Mouse (Mus musculus): ENCODE measurements around the gene Calhm5. TPM values are rescaled to one million over a fixed set of nuclear protein-coding genes. Genes with fewer than 3 reads are reported as not detected.
A peak's percentile ranks its signal among the peaks of the same experiment; 100 is the strongest.

Calhm5 gene
- polyA plus RNA-seq, 1 experiment, result 0.27 TPM

GRCm38 (mm10) chr10:34127392-34128378, 31.4 kb upstream of the Calhm5 start, which contains the start of gene Calhm6:
TSS of gene Calhm6 (minus strand) at chr10:34127984.
- 5% methylated on average over 44 of the region's 44 CpGs for WGBS
- peak within 1 kb of the TSS; percentile 87 for H3K27ac ChIP-seq (ENCODE audit: insufficient read depth, low read length)
- peaks cover 9% of the 10 kb centered on the region; the same call in 1 of the 2 replicates for H3K4me1 ChIP-seq (ENCODE audit: control insufficient read depth, insufficient read depth, insufficient read length)
- TF ChIP-seq POLR2A (IDR thresholded peaks at IDR 0.05; ENCODE audit: low read depth, low read length) (no peak), CTCF (IDR thresholded peaks at IDR 0.05; ENCODE audit: extremely low read depth, insufficient read depth, insufficient read length, insufficient replicate concordance) (no peak)
- peak in 1 of 2 experiments; percentile 49 for DNase-seq (ENCODE audit: low read depth in 1 of 2, low spot score in 2 of 2)
- H3K27me3 ChIP-seq (ENCODE audit: control insufficient read depth, insufficient read depth, low read length), result no peaks in the 10 kb centered on the region
- peak within 1 kb of the TSS; percentile 61 for H3K4me3 ChIP-seq (ENCODE audit: extremely low read depth, insufficient read depth, insufficient read length)
- no peaks in the 10 kb centered on the region for H3K36me3 ChIP-seq (ENCODE audit: control insufficient read depth, insufficient read depth, low read length)

GRCm38 (mm10) chr10:34118421-34118820, 22.1 kb upstream of the Calhm5 start:
- no peak for TF ChIP-seq CTCF (IDR thresholded peaks at IDR 0.05; ENCODE audit: extremely low read depth, insufficient read depth, insufficient read length, insufficient replicate concordance)
- no peak for TF ChIP-seq POLR2A (IDR thresholded peaks at IDR 0.05; ENCODE audit: low read depth, low read length)
- H3K27me3 ChIP-seq (ENCODE audit: control insufficient read depth, insufficient read depth, low read length), result no peaks in the 10 kb centered on the region
- DNase-seq (ENCODE audit: low read depth in 1 of 2, low spot score in 2 of 2), result no peak
- 47% methylated on average over 2 of the region's 2 CpGs for WGBS
- no peaks in the 10 kb centered on the region for H3K36me3 ChIP-seq (ENCODE audit: control insufficient read depth, insufficient read depth, low read length)
- no peak overlapping the region for H3K4me3 ChIP-seq (ENCODE audit: extremely low read depth, insufficient read depth, insufficient read length)
- H3K27ac ChIP-seq (ENCODE audit: insufficient read depth, low read length), result 0 out of 2 replicates have a peak overlapping the region, but pooled peaks have one; percentile 1
- H3K4me1 ChIP-seq (ENCODE audit: control insufficient read depth, insufficient read depth, insufficient read length), result peaks cover 15% of the 10 kb centered on the region

GRCm38 (mm10) chr10:34117770-34118169, 21.5 kb upstream of the Calhm5 start:
- Histone ChIP-seq H3K27me3 (ENCODE audit: control insufficient read depth, insufficient read depth, low read length) (no peaks in the 10 kb centered on the region), H3K4me3 (ENCODE audit: extremely low read depth, insufficient read depth, insufficient read length) (no peak overlapping the region), H3K27ac (ENCODE audit: insufficient read depth, low read length) (no peak overlapping the region), H3K36me3 (ENCODE audit: control insufficient read depth, insufficient read depth, low read length) (no peaks in the 10 kb centered on the region), H3K4me1 (ENCODE audit: control insufficient read depth, insufficient read depth, insufficient read length) (peaks cover 15% of the 10 kb centered on the region)
- no peak for TF ChIP-seq CTCF (IDR thresholded peaks at IDR 0.05; ENCODE audit: extremely low read depth, insufficient read depth, insufficient read length, insufficient replicate concordance)
- TF ChIP-seq POLR2A (IDR thresholded peaks at IDR 0.05; ENCODE audit: low read depth, low read length), result no peak
- DNase-seq (ENCODE audit: low read depth in 1 of 2, low spot score in 2 of 2), result no peak

- WGBS, result 40% methylated on average over 3 of the region's 3 CpGs
- TF ChIP-seq POLR2A (IDR thresholded peaks at IDR 0.05; ENCODE audit: low read depth, low read length) (no peak), CTCF (IDR thresholded peaks at IDR 0.05; ENCODE audit: extremely low read depth, insufficient read depth, insufficient read length, insufficient replicate concordance) (no peak)
Measured at GRCm38 (mm10) chr10:34117131-34117530, 20.8 kb upstream of the Calhm5 start.

GRCm38 (mm10) chr10:34111964-34112738, 15.8 kb upstream of the Calhm5 start:
- no peaks in the 10 kb centered on the region for H3K36me3 ChIP-seq (ENCODE audit: control insufficient read depth, insufficient read depth, low read length)
- no peak overlapping the region for H3K4me3 ChIP-seq (ENCODE audit: extremely low read depth, insufficient read depth, insufficient read length)
- H3K27me3 ChIP-seq (ENCODE audit: control insufficient read depth, insufficient read depth, low read length), result no peaks in the 10 kb centered on the region
- DNase-seq (ENCODE audit: low read depth in 1 of 2, low spot score in 2 of 2), result no peak
- WGBS, result 80% methylated on average over 4 of the region's 4 CpGs
- H3K4me1 ChIP-seq (ENCODE audit: control insufficient read depth, insufficient read depth, insufficient read length), result peaks cover 4% of the 10 kb centered on the region; the same call in 1 of the 2 replicates
- TF ChIP-seq CTCF (IDR thresholded peaks at IDR 0.05; ENCODE audit: extremely low read depth, insufficient read depth, insufficient read length, insufficient replicate concordance) (no peak), POLR2A (IDR thresholded peaks at IDR 0.05; ENCODE audit: low read depth, low read length) (no peak)
- H3K27ac ChIP-seq (ENCODE audit: insufficient read depth, low read length), result no peak overlapping the region

More at GRCm38 (mm10) chr10:34117131-34117530, 20.8 kb upstream of the Calhm5 start:
- Histone ChIP-seq H3K27ac (ENCODE audit: insufficient read depth, low read length) (no peak overlapping the region), H3K36me3 (ENCODE audit: control insufficient read depth, insufficient read depth, low read length) (no peaks in the 10 kb centered on the region), H3K4me1 (ENCODE audit: control insufficient read depth, insufficient read depth, insufficient read length) (peaks cover 15% of the 10 kb centered on the region), H3K4me3 (ENCODE audit: extremely low read depth, insufficient read depth, insufficient read length) (no peak overlapping the region), H3K27me3 (ENCODE audit: control insufficient read depth, insufficient read depth, low read length) (no peaks in the 10 kb centered on the region)
- no peak for DNase-seq (ENCODE audit: low read depth in 1 of 2, low spot score in 2 of 2)

DNA sequence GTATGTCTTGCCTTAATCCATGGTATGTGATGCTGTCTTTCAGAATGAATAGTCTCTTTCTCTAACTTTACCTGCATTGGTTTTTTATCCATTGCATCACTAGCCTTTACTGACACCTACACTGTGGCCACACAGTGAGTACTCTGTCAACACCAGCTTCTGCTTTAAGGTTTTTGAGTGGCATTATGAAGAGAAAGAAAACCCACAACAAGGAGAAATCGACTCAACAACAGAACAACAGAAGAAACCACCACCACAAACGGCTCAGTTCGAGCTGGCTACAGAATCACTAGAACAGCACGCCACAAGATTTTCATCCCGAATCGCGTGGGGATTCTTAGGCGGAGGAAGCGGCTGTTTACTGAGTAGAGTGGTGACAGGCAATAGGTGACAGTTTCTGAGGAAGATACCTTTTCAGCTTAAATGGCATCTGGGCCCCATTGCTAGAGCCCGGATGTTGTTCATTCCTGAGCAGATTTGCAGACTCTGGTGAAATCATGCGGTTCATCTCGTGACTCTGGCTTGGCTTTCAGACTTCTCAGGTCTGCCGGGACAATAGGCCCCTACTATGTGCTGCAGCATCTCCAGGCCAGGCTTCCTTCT, 14.6 kb upstream of the Calhm5 start:
- no peaks in the 10 kb centered on the region for H3K36me3 ChIP-seq (ENCODE audit: control insufficient read depth, insufficient read depth, low read length)
- WGBS, result 61% methylated on average over 13 of the region's 13 CpGs
- H3K27ac ChIP-seq (ENCODE audit: insufficient read depth, low read length), result peak overlapping the region; percentile 69
- DNase-seq (ENCODE audit: low read depth in 1 of 2, low spot score in 2 of 2), result peak in 1 of 2 experiments; percentile 48
- TF ChIP-seq CTCF (IDR thresholded peaks at IDR 0.05; ENCODE audit: extremely low read depth, insufficient read depth, insufficient read length, insufficient replicate concordance) (no peak), POLR2A (IDR thresholded peaks at IDR 0.05; ENCODE audit: low read depth, low read length) (no peak)
- H3K27me3 ChIP-seq (ENCODE audit: control insufficient read depth, insufficient read depth, low read length), result no peaks in the 10 kb centered on the region
- H3K4me3 ChIP-seq (ENCODE audit: extremely low read depth, insufficient read depth, insufficient read length), result no peak overlapping the region
- no peaks in the 10 kb centered on the region; the same call in 1 of the 2 replicates for H3K4me1 ChIP-seq (ENCODE audit: control insufficient read depth, insufficient read depth, insufficient read length)

Measured in spleen, adult 2 months (tissue).